ENCODE assay signal across 26 mouse cellular contexts in the genomic region with DNA sequence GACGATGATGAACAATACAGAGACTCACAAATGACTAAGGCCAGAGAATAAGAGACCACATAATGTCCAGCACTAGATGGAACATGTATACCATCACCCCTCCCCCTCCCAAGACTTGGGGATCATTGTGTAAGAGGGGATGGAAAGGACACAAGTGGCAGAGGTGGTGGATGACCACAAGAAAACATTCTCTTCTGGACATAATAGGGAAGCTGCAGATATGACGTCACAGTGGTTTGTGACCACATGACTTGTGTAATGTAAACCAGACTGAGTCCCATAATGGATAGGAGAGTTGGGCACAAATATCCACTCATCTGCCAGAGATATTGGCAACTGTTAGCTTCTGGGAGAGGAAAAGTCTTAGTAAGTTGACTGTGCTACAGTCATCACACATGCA.
A peak's percentile ranks its signal among the peaks of the same experiment; 100 is the strongest.
DNase-seq lines count a peak whose midpoint lies in the region; ATAC-seq and TF ChIP-seq lines count a peak whose summit lies in the region.
"Had no signal": no experiment of that assay in that cellular context is flagged by ENCODE, and none has a peak within 500 bp of the region (broad histone marks: within the 10 kb centered on the region; RNA-seq: fewer than 3 reads in every experiment).

No protein-coding gene starts in this region.

- no peak for DNase-seq in spleen, adult 12 weeks (ENCODE audit: low spot score)
- DNase-seq in left cerebral cortex, adult 8-10 months (ENCODE audit: low spot score in 2 of 2) = no peak
- no peak for DNase-seq in thymus, postnatal 10 days (ENCODE audit: low spot score in 2 of 2)
- DNase-seq: adrenal gland, postnatal 10 days; adrenal gland, postnatal 25 days; B cell, adult 2 months; cerebellum, adult 11 months; cerebellum, adult 18-20 months; cerebellum, adult 8-10 months; cerebellum, adult 9-11 months; cerebellum, postnatal 14 days; cerebellum, postnatal 36 days; forebrain, postnatal 0 days had no signal

- H3K36me3 ChIP-seq in C2C12 (ENCODE audit: control insufficient read depth, insufficient read depth) (no peaks in the 10 kb centered on the region), myocyte (ENCODE audit: control insufficient read depth, insufficient read depth) (no peaks in the 10 kb centered on the region)
- H3K36me3 ChIP-seq: embryonic facial prominence, embryonic 10.5 days; embryonic facial prominence, embryonic 12.5 days; forebrain, embryonic 10.5 days; forebrain, embryonic 12.5 days; forebrain, embryonic 15.5 days had no signal

- H3ac ChIP-seq in C2C12 (ENCODE audit: control insufficient read depth, insufficient read length, low read depth) (no peak overlapping the region), myocyte (ENCODE audit: control insufficient read depth, insufficient read length) (no peak overlapping the region)

- TF ChIP-seq CTCF in C2C12 (IDR thresholded peaks at IDR 0.05; ENCODE audit: control insufficient read depth, insufficient read depth, insufficient read length) = no peak

- TF ChIP-seq POLR2A in myocyte (IDR thresholded peaks at IDR 0.05; ENCODE audit: insufficient read length, low read depth) = no peak

- H3K79me2 ChIP-seq in C2C12 (ENCODE audit: control insufficient read depth, insufficient read depth) = no peaks in the 10 kb centered on the region
- H3K79me2 ChIP-seq in myocyte (ENCODE audit: control insufficient read depth, insufficient read depth) = no peaks in the 10 kb centered on the region

- no peaks in the 10 kb centered on the region for H3K27me3 ChIP-seq in C2C12 (ENCODE audit: control insufficient read depth, insufficient read depth, insufficient read length)
- H3K27me3 ChIP-seq in myocyte (ENCODE audit: control insufficient read depth, insufficient read depth, insufficient read length) = no peaks in the 10 kb centered on the region
- H3K27me3 ChIP-seq: embryonic facial prominence, embryonic 12.5 days; forebrain, embryonic 12.5 days; forebrain, embryonic 15.5 days had no signal

- H3K4me2 ChIP-seq in myocyte (ENCODE audit: low read depth) = no peak overlapping the region
- H3K4me2 ChIP-seq: embryonic facial prominence, embryonic 12.5 days; forebrain, embryonic 12.5 days; forebrain, embryonic 15.5 days had no signal

- no peak overlapping the region for H3K4me3 ChIP-seq in C2C12 (ENCODE audit: insufficient read depth, poor library complexity, severe bottlenecking)
- no peak overlapping the region for H3K4me3 ChIP-seq in myocyte
- H3K4me3 ChIP-seq: embryonic facial prominence, embryonic 10.5 days; embryonic facial prominence, embryonic 12.5 days; erythroblast, embryonic 14.5 days; forebrain, embryonic 10.5 days; forebrain, embryonic 12.5 days; forebrain, embryonic 15.5 days had no signal

- no peaks in the 10 kb centered on the region for H3K79me3 ChIP-seq in C2C12 (ENCODE audit: low read depth)

- peak; percentile 87 for ATAC-seq in common myeloid progenitor, adult 5-6 weeks (replicated peaks; ENCODE audit: low read depth, poor library complexity, severe bottlenecking)
- peak; percentile 77 for ATAC-seq in megakaryocyte, adult 5-6 weeks (ENCODE audit: poor library complexity, severe bottlenecking)
- ATAC-seq in erythroblast, adult 5-6 weeks (replicated peaks; ENCODE audit: low FRiP score, poor library complexity, severe bottlenecking) = no peak
- ATAC-seq: activated CD4-positive, CD25-positive, alpha-beta regulatory T cell, adult 4 months; forebrain, embryonic 15.5 days; forebrain, postnatal 0 days; Patski had no signal

TF ChIP-seq in C2C12, 6 proteins besides CTCF, POLR2A, EP300 and RAD21:
- TF ChIP-seq MAX (IDR thresholded peaks at IDR 0.05) = no peak
- TF ChIP-seq CEBPB (IDR thresholded peaks at IDR 0.05; ENCODE audit: low read depth) = peak; percentile 90
- TF ChIP-seq MYOD1 (IDR thresholded peaks at IDR 0.05; ENCODE audit: control insufficient read depth, insufficient read length, low read depth) = peak; percentile 47
- TF ChIP-seq FOSL1 (IDR thresholded peaks at IDR 0.05; ENCODE audit: insufficient read depth, low read length, poor library complexity, severe bottlenecking) = no peak
- TF ChIP-seq USF1 (IDR thresholded peaks at IDR 0.05; ENCODE audit: low read depth) = peak; percentile 76

TF ChIP-seq in myocyte, 11 proteins besides CTCF, POLR2A, EP300 and RAD21:
- TF ChIP-seq MYOG (IDR thresholded peaks at IDR 0.05; ENCODE audit: control insufficient read depth in 1 of 3, insufficient read depth in 1 of 3, insufficient read length in 2 of 3, low read depth in 2 of 3) = no peak
- TF ChIP-seq CEBPB (IDR thresholded peaks at IDR 0.05; ENCODE audit: insufficient read depth, poor library complexity, severe bottlenecking) = peak; percentile 83
- peak; percentile 70 for TF ChIP-seq USF1 (IDR thresholded peaks at IDR 0.05; ENCODE audit: low read depth)
TF ChIP-seq in myocyte: peak in this region for 2.
